Mouse (Mus musculus): ENCODE data around the gene Knstrn.

Gene Knstrn

GRCm38 (mm10) chr2:118871032-118871431, 57.2 kb downstream of the Knstrn start:
- no peak for DNase-seq

- DNase-seq = no peak
Observed at GRCm38 (mm10) chr2:118873018-118873417, 59.2 kb downstream of the Knstrn start.

- no peak for DNase-seq
Observed at GRCm38 (mm10) chr2:118873890-118874430, 60.2 kb downstream of the Knstrn start.

- no peak for DNase-seq
Observed at GRCm38 (mm10) chr2:118875316-118875715, 61.5 kb downstream of the Knstrn start.

- DNase-seq = no peak
Observed at GRCm38 (mm10) chr2:118876453-118876852, 62.6 kb downstream of the Knstrn start.

- DNase-seq = no peak
Observed at GRCm38 (mm10) chr2:118881019-118881418, 67.2 kb downstream of the Knstrn start.

- DNase-seq = no peak
Observed at GRCm38 (mm10) chr2:118881956-118882355, 68.2 kb downstream of the Knstrn start.

- peak; percentile 86 for DNase-seq
Observed at GRCm38 (mm10) chr2:118882840-118883679, 69.3 kb downstream of the Knstrn start.

GRCm38 (mm10) chr2:118887440-118887839, 73.6 kb downstream of the Knstrn start:
- no peak for DNase-seq

GRCm38 (mm10) chr2:118887845-118888548, 74.2 kb downstream of the Knstrn start:
- no peak for DNase-seq

GRCm38 (mm10) chr2:118891173-118891572, 77.4 kb downstream of the Knstrn start:
- no peak for DNase-seq

GRCm38 (mm10) chr2:118895990-118896913, 82.4 kb downstream of the Knstrn start:
- peak; percentile 23 for DNase-seq

GRCm38 (mm10) chr2:118896914-118897291, 83.1 kb downstream of the Knstrn start:
- DNase-seq = no peak

- no peak for DNase-seq
Observed at GRCm38 (mm10) chr2:118897392-118897791, 83.6 kb downstream of the Knstrn start.

- no peak for DNase-seq
Observed at GRCm38 (mm10) chr2:118897808-118898207, 84.0 kb downstream of the Knstrn start.

GRCm38 (mm10) chr2:118898771-118899170, 85.0 kb downstream of the Knstrn start:
- no peak for DNase-seq

GRCm38 (mm10) chr2:118899306-118899705, 85.5 kb downstream of the Knstrn start:
- DNase-seq = no peak

GRCm38 (mm10) chr2:118899981-118900825, 86.4 kb downstream of the Knstrn start, which contains the start of gene Bahd1:
TSS of gene Bahd1 (plus strand) at chr2:118900377.
- DNase-seq = peak; percentile 63

GRCm38 (mm10) chr2:118900826-118901140, 87.0 kb downstream of the Knstrn start:
- no peak for DNase-seq

GRCm38 (mm10) chr2:118901175-118902031, 87.6 kb downstream of the Knstrn start:
- DNase-seq = peak; percentile 99

Measured in right cerebral cortex, adult 18-20 months (tissue).